Comparison of ENCODE assay signal across 14 mouse cellular contexts in genomic region chr2:135660816-135661215, GRCm38 (mm10). TPM values are rescaled to one million over a fixed set of nuclear protein-coding genes. Genes with fewer than 3 reads are reported as not detected.
A peak's percentile ranks its signal among the peaks of the same experiment; 100 is the strongest.
DNase-seq lines count a peak whose midpoint lies in the region; ATAC-seq lines count a peak whose summit lies in the region.
"Had no signal": no experiment of that assay in that cellular context is flagged by ENCODE, and none has a peak within 500 bp of the region (broad histone marks: within the 10 kb centered on the region; RNA-seq: fewer than 3 reads in every experiment).

No protein-coding gene starts in this region.

- 70% methylated on average over 4 of the region's 4 CpGs for WGBS in heart, embryonic 14.5 days
- 71% methylated on average over 4 of the region's 4 CpGs for WGBS in midbrain, embryonic 10.5 days
- 61% methylated on average over 4 of the region's 4 CpGs for WGBS in midbrain, embryonic 11.5 days
- WGBS in midbrain, embryonic 13.5 days: 57% methylated on average over 4 of the region's 4 CpGs
- WGBS in stomach, embryonic 16.5 days: 50% methylated on average over 4 of the region's 4 CpGs

- H3K9ac ChIP-seq in heart, embryonic 14.5 days (ENCODE audit: low read length): no peak overlapping the region
- no peak overlapping the region for H3K9ac ChIP-seq in midbrain, embryonic 11.5 days (ENCODE audit: low read length)
- H3K9ac ChIP-seq in midbrain, embryonic 13.5 days (replicated peaks): no peak overlapping the region
- H3K9ac ChIP-seq in stomach, embryonic 16.5 days (ENCODE audit: low read length): no peak overlapping the region
- H3K9ac ChIP-seq: liver, postnatal 0 days; neural tube, embryonic 12.5 days had no signal

- ATAC-seq in heart, embryonic 14.5 days (ENCODE audit: insufficient number of reproducible peaks, insufficient read depth, low FRiP score, low read depth): no peak
- no peak for ATAC-seq in midbrain, embryonic 11.5 days (ENCODE audit: low FRiP score)
- ATAC-seq in midbrain, embryonic 13.5 days: no peak
- no peak for ATAC-seq in stomach, embryonic 16.5 days (ENCODE audit: insufficient read depth, low FRiP score)
- ATAC-seq: inflammation-experienced regulatory T-cells, adult 6 months; liver, postnatal 0 days had no signal

- no peaks in the 10 kb centered on the region for H3K9me3 ChIP-seq in heart, embryonic 14.5 days (ENCODE audit: control insufficient read depth, low read length)
- H3K9me3 ChIP-seq in midbrain, embryonic 10.5 days (replicated peaks): no peaks in the 10 kb centered on the region
- H3K9me3 ChIP-seq in midbrain, embryonic 11.5 days (ENCODE audit: control insufficient read depth, low read length): no peaks in the 10 kb centered on the region
- H3K9me3 ChIP-seq in midbrain, embryonic 13.5 days: no peaks in the 10 kb centered on the region
- H3K9me3 ChIP-seq in stomach, embryonic 16.5 days (replicated peaks; ENCODE audit: control insufficient read depth, low read length): no peaks in the 10 kb centered on the region
- H3K9me3 ChIP-seq: neural tube, embryonic 12.5 days had no signal

- no peak for DNase-seq in heart, adult 9 months (ENCODE audit: low spot score in 2 of 2)
- no peak for DNase-seq in midbrain, embryonic 10.5 days (ENCODE audit: low spot score)
- no peak for DNase-seq in midbrain, embryonic 11.5 days (ENCODE audit: low spot score, missing footprints)
- DNase-seq in urinary bladder, postnatal 10 days (ENCODE audit: low spot score): no peak
- DNase-seq: cerebellum, postnatal 14 days; kidney, postnatal 14 days; layer of hippocampus, postnatal 36 days; liver, postnatal 0 days; thymus, postnatal 4 days had no signal

- no peak overlapping the region for H3K27ac ChIP-seq in heart, embryonic 14.5 days (replicated peaks in 1 of 2; ENCODE audit: control insufficient read depth in 1 of 2, insufficient read depth in 1 of 2, low read depth in 2 of 2, low read length in 2 of 2)
- no peak overlapping the region for H3K27ac ChIP-seq in midbrain, embryonic 10.5 days (replicated peaks)
- no peak overlapping the region for H3K27ac ChIP-seq in midbrain, embryonic 11.5 days (ENCODE audit: low read depth, low read length)
- H3K27ac ChIP-seq in midbrain, embryonic 13.5 days: no peak overlapping the region
- H3K27ac ChIP-seq in stomach, embryonic 16.5 days (ENCODE audit: low read length): no peak overlapping the region
- H3K27ac ChIP-seq: neural tube, embryonic 12.5 days had no signal

- H3K4me2 ChIP-seq in heart, embryonic 14.5 days (ENCODE audit: low read length): peak overlapping the region; percentile 73
- no peak overlapping the region for H3K4me2 ChIP-seq in midbrain, embryonic 11.5 days
- peak overlapping the region; percentile 62 for H3K4me2 ChIP-seq in midbrain, embryonic 13.5 days (replicated peaks)
- H3K4me2 ChIP-seq in stomach, embryonic 16.5 days (ENCODE audit: low read depth, low read length): peak overlapping the region; percentile 23; the same call in 1 of the 2 replicates

- no peaks in the 10 kb centered on the region for H3K36me3 ChIP-seq in heart, embryonic 14.5 days (ENCODE audit: control insufficient read depth, insufficient read depth, low read length)
- peaks cover 12% of the 10 kb centered on the region for H3K36me3 ChIP-seq in midbrain, embryonic 10.5 days
- no peaks in the 10 kb centered on the region for H3K36me3 ChIP-seq in midbrain, embryonic 11.5 days (ENCODE audit: control insufficient read depth, insufficient read depth, low read length)
- H3K36me3 ChIP-seq in midbrain, embryonic 13.5 days: peaks cover 7% of the 10 kb centered on the region; the same call in 1 of the 2 replicates
- no peaks in the 10 kb centered on the region for H3K36me3 ChIP-seq in stomach, embryonic 16.5 days (ENCODE audit: control insufficient read depth, insufficient read depth, low read length)
- H3K36me3 ChIP-seq: neural tube, embryonic 12.5 days had no signal

- H3K4me3 ChIP-seq in heart, embryonic 14.5 days (ENCODE audit: control insufficient read depth in 1 of 2, insufficient read depth in 1 of 2, low read depth in 1 of 2, low read length in 2 of 2): peak overlapping the region in 1 of 2 experiments; percentile 87; a peak in 1 of 4 replicates
- H3K4me3 ChIP-seq in midbrain, embryonic 10.5 days: 0 out of 2 replicates have a peak overlapping the region, but pooled peaks have one; percentile 88
- H3K4me3 ChIP-seq in midbrain, embryonic 11.5 days (ENCODE audit: low read depth, low read length): no peak overlapping the region
- peak overlapping the region; percentile 83; the same call in 1 of the 2 replicates for H3K4me3 ChIP-seq in midbrain, embryonic 13.5 days (replicated peaks)
- no peak overlapping the region for H3K4me3 ChIP-seq in stomach, embryonic 16.5 days (replicated peaks; ENCODE audit: low read length)
- H3K4me3 ChIP-seq: neural tube, embryonic 12.5 days had no signal

- H3K27me3 ChIP-seq in heart, embryonic 14.5 days (ENCODE audit: control insufficient read depth, insufficient read depth, low read length): no peaks in the 10 kb centered on the region
- H3K27me3 ChIP-seq in midbrain, embryonic 10.5 days (ENCODE audit: low read depth, poor library complexity, severe bottlenecking): no peaks in the 10 kb centered on the region
- H3K27me3 ChIP-seq in midbrain, embryonic 11.5 days (ENCODE audit: control insufficient read depth, insufficient read depth, low read length): no peaks in the 10 kb centered on the region
- H3K27me3 ChIP-seq in midbrain, embryonic 13.5 days: no peaks in the 10 kb centered on the region
- no peaks in the 10 kb centered on the region for H3K27me3 ChIP-seq in stomach, embryonic 16.5 days (ENCODE audit: control insufficient read depth, insufficient read depth, low read length)
- H3K27me3 ChIP-seq: neural tube, embryonic 12.5 days had no signal

- H3K4me1 ChIP-seq in heart, embryonic 14.5 days (ENCODE audit: control insufficient read depth in 2 of 2, insufficient read depth in 2 of 2, low read length in 2 of 2): peaks cover 0 to 3% of the 10 kb centered on the region in 2 experiments; a peak in 1 of 4 replicates
- peaks cover 25% of the 10 kb centered on the region for H3K4me1 ChIP-seq in midbrain, embryonic 10.5 days
- H3K4me1 ChIP-seq in midbrain, embryonic 11.5 days (ENCODE audit: control insufficient read depth, insufficient read depth, low read length): peaks cover 4% of the 10 kb centered on the region
- peaks cover 13% of the 10 kb centered on the region for H3K4me1 ChIP-seq in midbrain, embryonic 13.5 days (replicated peaks)
- no peaks in the 10 kb centered on the region for H3K4me1 ChIP-seq in stomach, embryonic 16.5 days (ENCODE audit: control insufficient read depth, insufficient read depth, low read length)
- H3K4me1 ChIP-seq: neural tube, embryonic 12.5 days had no signal

RNA-seq across cellular contexts. Expression of gene Plcb4, which starts 2.0 kb away (rescaled TPM):
- 38.8 and 44.9 TPM in 2 replicates for polyA plus RNA-seq in heart, embryonic 14.5 days (2014; fragmentation: Nextera tagmentation; extraction: Ambion mirVana)
- 15.7 and 17.5 TPM in 2 replicates for polyA plus RNA-seq in midbrain, embryonic 10.5 days (2016; fragmentation: Nextera tagmentation; extraction: Ambion mirVana)
- 14.5 and 17.7 TPM in 2 replicates for polyA plus RNA-seq in midbrain, embryonic 11.5 days (2014; fragmentation: Nextera tagmentation; extraction: Ambion mirVana)
- 34.6 and 38.2 TPM in 2 replicates for polyA plus RNA-seq in midbrain, embryonic 13.5 days (2015; fragmentation: Nextera tagmentation; extraction: Ambion mirVana)
- polyA plus RNA-seq in stomach, embryonic 16.5 days (2015; fragmentation: Nextera tagmentation; extraction: Ambion mirVana): 22.2 and 25.3 TPM in 2 replicates

Comparison
In these comparisons a context has a peak if more than half of its experiments do, and no peak if none do; other contexts are left out.
1. H3K4me3 ChIP-seq: peak in midbrain, embryonic 10.5 days (single experiment) and midbrain, embryonic 13.5 days (single experiment); none in midbrain, embryonic 11.5 days (single experiment) and stomach, embryonic 16.5 days (single experiment).